Mouse (Mus musculus) retina, embryonic 14.5 days (tissue): Measurements from ENCODE around the gene Hdc.
A peak's percentile ranks its signal among the peaks of the same experiment; 100 is the strongest.
"Not testable (repeated sequence)": the region's sequence is repeated elsewhere in the genome, so short reads cannot be mapped to it uniquely, and the experiment has no call there.

Experiments used
- DNase-seq: peaks from one replicate; pipeline ENCODE4 v3.0.0-alpha.2; 2015; ENCODE audit warnings: low spot score

Gene Hdc

DNA sequence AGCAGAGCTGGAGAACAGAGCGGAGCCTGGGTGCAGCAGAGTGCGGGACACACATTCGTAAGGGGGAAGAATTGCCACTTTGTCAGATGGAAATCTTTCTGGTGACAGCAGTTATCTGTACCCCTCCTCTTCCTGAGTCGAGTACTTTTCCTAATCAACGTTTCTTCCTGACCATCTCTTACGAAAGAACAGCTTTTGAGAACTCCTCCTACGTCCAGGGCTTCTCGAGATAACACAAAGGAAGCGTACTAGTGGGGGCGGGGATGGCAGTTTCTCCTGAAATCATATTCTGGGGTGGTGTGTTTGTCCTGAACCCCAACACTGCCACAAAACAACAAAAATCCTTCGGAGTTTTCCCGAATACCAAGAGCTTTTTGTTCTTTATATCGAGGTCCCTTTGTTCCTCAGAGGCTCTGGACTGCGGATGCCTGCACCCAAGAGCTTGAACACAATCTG is at the start of gene Hdc:
Gene Hdc (minus strand): TSS at position 51 of the 456 bp plus-strand sequence.
- no peak for DNase-seq

- DNase-seq, result no peak
Measured at GRCm38 (mm10) chr2:126668621-126669252, 49.6 kb upstream of the Hdc start.

DNA sequence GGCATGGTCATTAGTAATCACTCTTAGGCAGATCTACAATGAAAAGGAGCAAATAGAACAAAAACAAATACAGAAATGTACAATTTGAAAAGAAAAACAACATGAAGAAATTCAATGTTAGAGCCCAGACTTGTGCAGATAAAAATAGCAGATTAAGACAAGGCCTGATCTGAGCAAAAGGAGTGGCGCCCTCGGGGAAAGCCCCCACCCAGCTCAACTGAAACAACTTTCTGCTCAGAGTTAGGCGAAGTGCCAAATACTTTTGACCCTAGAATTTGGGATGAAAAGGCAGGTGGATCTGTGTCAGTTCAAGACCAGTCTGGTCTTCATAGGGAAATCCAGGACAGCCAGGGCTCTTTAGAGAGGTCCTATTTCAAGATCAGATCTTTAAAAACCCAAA is 46.9 kb upstream of the Hdc start:
- no peak for DNase-seq

DNA sequence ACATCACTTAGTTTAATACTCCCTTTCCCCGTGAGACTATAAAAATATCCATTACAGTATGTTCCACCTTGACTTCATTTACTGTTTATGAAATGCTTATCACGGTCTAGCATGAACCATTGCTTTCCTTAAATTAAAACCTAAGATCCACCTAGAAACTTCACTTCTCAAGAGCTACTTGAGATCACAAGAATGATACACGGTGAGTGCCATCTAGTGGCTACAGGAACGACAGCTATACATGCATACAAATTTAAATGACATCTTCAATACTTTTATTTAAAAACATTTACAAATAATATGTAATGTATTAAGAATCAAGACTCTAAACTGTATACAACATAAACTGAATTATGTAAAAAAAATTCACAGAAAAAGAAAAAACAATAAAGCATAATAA is 44.4 kb upstream of the Hdc start:
- DNase-seq, result peak; percentile 57

DNA sequence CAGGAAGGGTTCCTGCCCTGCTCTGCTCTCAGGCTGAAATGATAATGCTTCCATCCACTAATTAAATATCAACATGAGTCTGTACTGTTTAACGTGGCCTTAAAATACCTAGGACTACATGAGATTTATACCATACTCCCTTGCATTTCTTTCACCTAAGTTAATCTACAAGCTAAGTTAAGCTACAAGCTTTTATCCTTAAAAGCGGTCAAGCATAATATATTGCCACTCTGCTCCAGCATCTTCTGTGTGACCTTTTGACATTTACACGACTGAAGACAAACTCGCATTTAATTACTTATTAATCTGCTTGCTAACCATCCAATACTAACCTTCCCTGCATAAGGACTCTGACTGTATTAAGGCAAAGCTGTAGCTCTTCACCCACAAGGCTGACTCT is 33.8 kb upstream of the Hdc start:
- DNase-seq, result no peak

- DNase-seq, result no peak
Measured at GRCm38 (mm10) chr2:126647762-126648161, 28.7 kb upstream of the Hdc start.

GRCm38 (mm10) chr2:126646461-126646860 is 27.4 kb upstream of the Hdc start:
- DNase-seq, result no peak

DNA sequence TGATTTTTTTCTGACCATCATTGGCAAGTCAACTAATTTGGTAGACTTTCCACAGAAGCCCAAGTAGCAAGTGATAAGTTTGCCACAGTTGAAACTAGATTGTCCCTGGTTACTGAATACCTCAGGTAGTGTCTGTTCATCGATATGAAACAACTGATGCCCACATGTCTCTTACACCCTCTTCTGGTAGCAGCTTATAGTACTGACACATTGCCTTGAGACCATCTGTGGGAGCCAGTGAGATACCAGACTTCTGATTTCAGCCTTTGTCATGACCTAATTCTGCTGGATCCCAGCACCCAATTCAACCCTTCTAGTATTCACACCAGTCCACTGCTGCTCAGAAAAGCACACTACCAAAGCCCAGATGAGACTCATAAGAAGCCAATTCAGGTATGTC is 25.7 kb upstream of the Hdc start:
- DNase-seq, result no peak

GRCm38 (mm10) chr2:126640298-126640697 is 21.2 kb upstream of the Hdc start:
- DNase-seq, result no peak

GRCm38 (mm10) chr2:126635939-126636823 is 17.1 kb upstream of the Hdc start:
- DNase-seq, result no peak

- no peak for DNase-seq
Measured at GRCm38 (mm10) chr2:126633165-126633564, 14.1 kb upstream of the Hdc start.

GRCm38 (mm10) chr2:126628455-126628995 is 9.4 kb upstream of the Hdc start:
- no peak for DNase-seq

- no peak for DNase-seq
Measured at GRCm38 (mm10) chr2:126623138-126623537, 4.0 kb upstream of the Hdc start.

GRCm38 (mm10) chr2:126622455-126622854 is 3.4 kb upstream of the Hdc start:
- no peak for DNase-seq

- peak; percentile 15 for DNase-seq
Measured at GRCm38 (mm10) chr2:126618470-126619179, 474 bp downstream of the Hdc start.

DNA sequence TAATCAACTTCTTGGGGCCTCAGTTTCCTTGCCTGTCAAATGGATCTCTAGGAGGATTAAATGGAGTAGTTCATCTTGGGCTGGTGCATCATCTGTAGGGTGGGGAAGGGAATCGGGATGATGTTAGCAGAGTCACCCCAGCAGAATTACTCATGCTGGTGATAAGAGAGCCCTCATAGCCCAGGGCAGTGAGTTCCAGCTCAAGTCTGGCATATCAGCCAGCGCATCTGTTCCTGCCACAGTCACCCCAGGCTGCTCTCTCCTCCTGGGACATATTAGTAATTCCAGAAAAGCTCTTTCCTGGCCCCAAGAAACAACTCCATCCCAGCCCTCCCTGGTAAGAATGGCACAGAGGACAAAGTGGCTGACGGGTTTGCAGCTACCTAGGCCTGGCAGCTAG is 3.7 kb downstream of the Hdc start:
- DNase-seq, result no peak

- DNase-seq, result not testable (repeated sequence)
Measured at GRCm38 (mm10) chr2:126609600-126609999, 9.5 kb downstream of the Hdc start.

DNA sequence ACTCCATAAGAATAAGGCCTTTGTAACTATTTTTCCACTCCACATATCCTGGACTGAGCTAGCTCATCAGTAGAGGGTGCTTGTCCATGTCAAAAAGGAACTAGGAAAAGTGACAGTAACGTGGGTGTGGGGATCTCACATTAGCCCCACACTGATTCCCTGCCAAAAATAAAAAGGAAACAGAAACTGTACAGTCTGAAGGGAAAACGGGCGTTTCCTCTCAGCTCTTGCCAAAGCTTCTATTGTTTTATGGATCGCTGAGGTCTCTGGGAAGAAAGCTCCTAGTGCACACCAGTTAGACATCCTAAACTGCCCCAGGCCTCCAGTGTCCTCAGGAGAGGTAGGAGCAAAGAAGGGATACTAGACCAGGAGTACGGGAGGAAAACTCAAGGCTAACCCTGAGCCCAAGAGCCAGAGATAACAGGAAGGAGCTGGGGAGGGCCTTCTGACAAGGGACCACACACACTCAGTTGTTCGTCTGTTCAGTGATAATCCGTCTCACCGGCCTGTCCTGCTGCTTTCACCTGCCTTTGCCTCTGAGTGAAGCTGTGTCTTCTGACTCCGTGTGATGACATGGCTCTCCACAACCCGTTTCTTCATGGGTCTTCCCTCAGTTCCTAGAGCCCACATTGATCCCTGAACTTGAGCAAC is 11.4 kb downstream of the Hdc start:
- no peak for DNase-seq

DNA sequence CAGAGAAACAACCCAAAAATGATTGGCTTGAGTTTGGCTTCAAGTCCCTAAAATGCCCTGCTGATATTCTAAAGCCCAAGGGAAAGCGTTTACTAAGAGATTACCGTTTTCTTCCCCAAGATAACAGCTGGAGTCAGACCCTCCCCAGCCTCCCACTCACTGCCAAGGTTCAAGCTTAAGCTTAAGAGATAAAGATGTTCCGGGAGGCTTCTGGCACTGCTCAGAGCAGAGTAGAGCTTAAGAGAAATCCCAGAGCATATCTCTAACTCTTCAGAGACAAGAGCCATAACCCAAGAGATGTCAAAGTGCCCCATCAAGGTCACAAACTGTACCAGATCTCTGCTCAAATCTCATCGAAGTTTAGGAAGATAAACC is 12.4 kb downstream of the Hdc start:
- no peak for DNase-seq

- DNase-seq, result no peak
Measured at GRCm38 (mm10) chr2:126606061-126606687, 12.9 kb downstream of the Hdc start.

DNA sequence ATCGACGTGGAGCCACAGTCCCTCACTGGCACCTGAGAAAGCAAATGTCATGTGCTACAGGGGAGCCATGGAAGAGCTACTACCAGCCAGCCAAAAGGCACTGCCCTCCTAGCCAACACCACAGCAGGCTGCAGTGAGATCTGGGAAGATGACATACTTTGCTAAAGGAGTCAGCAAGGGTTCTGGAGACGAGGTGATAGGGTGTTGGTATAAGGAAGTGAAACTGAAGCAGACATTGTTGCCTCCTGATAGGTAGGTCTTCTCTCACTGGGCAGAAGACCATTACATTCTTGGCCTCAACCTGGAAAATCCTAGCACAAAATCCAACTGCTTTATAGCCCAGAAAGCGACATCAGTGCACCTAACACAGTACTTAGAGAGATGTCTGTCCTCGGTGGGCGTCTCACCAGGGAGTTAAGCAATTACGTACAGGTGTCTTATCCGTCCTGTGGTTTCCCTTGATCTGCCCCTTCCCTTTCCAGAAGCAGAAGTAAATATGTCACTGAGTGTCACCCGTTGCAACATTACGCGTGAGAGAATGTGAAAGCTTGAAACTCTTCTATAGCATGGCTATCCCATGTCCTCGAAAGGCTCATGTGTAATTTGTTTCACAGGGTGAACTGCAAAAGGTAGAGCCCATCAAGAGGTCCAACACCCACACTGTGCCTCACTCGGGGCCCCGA is 17.0 kb downstream of the Hdc start:
- DNase-seq, result no peak
